Mouse (Mus musculus): ENCODE measurements around the gene Cd22. TPM values are rescaled to one million over a fixed set of nuclear protein-coding genes. Genes with fewer than 3 reads are reported as not detected.
"Not testable (repeated sequence)": the region's sequence is repeated elsewhere in the genome, so short reads cannot be mapped to it uniquely, and the experiment has no call there.

Cd22 gene
- polyA plus RNA-seq (2015; fragmentation: Nextera tagmentation; extraction: Ambion mirVana): 0.15 and 0.16 TPM in 2 replicates

DNA sequence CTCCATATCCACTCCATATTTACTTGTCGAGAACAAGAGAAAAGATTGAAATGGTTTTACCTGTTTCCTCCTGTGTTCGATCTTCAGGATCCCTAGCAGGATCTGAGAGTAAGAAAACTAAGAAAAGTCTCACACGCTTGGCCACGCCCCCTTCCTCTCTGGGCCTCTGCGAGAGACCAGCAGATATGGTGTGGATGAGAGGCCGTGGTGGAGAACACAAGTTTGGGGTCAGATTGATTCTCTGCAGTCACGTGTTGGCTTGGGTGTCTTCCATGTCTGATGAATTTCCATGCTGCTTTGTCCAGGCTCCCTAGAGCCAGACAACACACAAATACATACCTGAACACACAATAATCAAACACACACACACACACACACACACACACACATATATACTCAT lies at the start of gene Cd22:
Gene Cd22, minus strand, starts transcription at position 167 of the 400 bp plus-strand sequence.
- H3K27me3 ChIP-seq (ENCODE audit: control insufficient read depth, insufficient read depth, low read depth, low read length): no peaks in the 10 kb centered on the region
- no peak within 1 kb of the TSS for H3K4me3 ChIP-seq (ENCODE audit: low read length)
- no peak for ATAC-seq (ENCODE audit: low read depth)
- H3K9ac ChIP-seq (ENCODE audit: low read length): no peak within 1 kb of the TSS
- no peak within 1 kb of the TSS for H3K4me2 ChIP-seq (ENCODE audit: low read depth, low read length)
- H3K36me3 ChIP-seq (ENCODE audit: control insufficient read depth, insufficient read depth, low read length): no peaks in the 10 kb centered on the region
- no peak within 1 kb of the TSS for H3K27ac ChIP-seq (ENCODE audit: low read length)
- H3K9me3 ChIP-seq (ENCODE audit: control insufficient read depth, low read length): no peaks in the 10 kb centered on the region
- no peaks in the 10 kb centered on the region for H3K4me1 ChIP-seq (replicated peaks; ENCODE audit: control insufficient read depth, insufficient read depth, low read length)
- WGBS: 48% methylated on average over 7 of the region's 7 CpGs

DNA sequence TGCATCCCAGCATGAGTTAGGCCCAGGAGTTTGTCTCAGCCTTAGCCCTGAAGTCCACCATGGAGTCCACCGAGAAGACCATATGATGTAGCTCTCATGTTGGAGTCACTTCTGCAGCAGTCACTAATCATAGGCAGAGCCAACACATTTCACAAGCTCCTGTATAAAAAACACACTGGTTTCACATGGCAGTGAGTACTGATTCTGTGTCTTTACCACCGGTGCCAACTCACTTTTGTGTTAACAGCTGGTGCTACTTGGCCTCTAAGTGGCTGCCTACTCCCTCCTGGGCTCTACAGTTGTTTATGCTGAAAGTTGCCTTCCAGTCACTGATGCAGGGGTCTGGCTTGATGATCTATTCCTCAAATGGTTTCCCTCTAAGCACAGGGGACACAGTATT lies 44.4 kb upstream of the Cd22 start, which contains the start of gene Hamp2:
Gene Hamp2, minus strand, starts transcription at position 101 of the 400 bp plus-strand sequence.
- not testable (repeated sequence) for H3K4me1 ChIP-seq (replicated peaks; ENCODE audit: control insufficient read depth, insufficient read depth, low read length); H3K9me3 ChIP-seq (ENCODE audit: control insufficient read depth, low read length); H3K9ac ChIP-seq (ENCODE audit: low read length); H3K27me3 ChIP-seq (ENCODE audit: control insufficient read depth, insufficient read depth, low read depth, low read length); H3K36me3 ChIP-seq (ENCODE audit: control insufficient read depth, insufficient read depth, low read length); H3K27ac ChIP-seq (ENCODE audit: low read length); ATAC-seq (ENCODE audit: low read depth); H3K4me3 ChIP-seq (ENCODE audit: low read length); H3K4me2 ChIP-seq (ENCODE audit: low read depth, low read length)
- WGBS: 75% methylated on average over 2 of the region's 2 CpGs

DNA sequence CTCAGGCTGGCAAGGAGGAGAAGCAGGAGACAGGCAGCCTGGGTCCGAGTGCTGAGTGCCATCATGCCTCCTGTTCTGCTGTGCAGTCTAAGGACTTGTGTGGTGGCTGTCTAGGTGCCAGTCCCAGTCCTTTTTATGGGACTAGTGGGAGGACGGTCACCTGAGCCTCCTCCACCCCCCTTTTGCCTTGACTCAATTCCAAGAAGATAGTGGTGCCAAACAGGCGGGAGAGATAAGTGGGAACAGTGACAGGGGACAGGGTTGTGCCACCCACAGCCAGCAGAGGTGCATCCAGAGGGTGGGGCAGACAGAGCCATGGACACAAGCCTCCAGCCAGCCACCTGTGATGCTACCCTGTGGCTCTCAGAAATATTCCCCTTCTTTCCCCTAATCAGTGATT lies 43.9 kb upstream of the Cd22 start:
- H3K9ac ChIP-seq (ENCODE audit: low read length): no peak overlapping the region
- H3K4me2 ChIP-seq (ENCODE audit: low read depth, low read length): no peak overlapping the region
- no peaks in the 10 kb centered on the region for H3K4me1 ChIP-seq (replicated peaks; ENCODE audit: control insufficient read depth, insufficient read depth, low read length)
- ATAC-seq (ENCODE audit: low read depth): no peak
- no peak overlapping the region for H3K27ac ChIP-seq (ENCODE audit: low read length)
- no peaks in the 10 kb centered on the region for H3K9me3 ChIP-seq (ENCODE audit: control insufficient read depth, low read length)
- WGBS: 46% methylated on average over 3 of the region's 3 CpGs
- no peaks in the 10 kb centered on the region for H3K27me3 ChIP-seq (ENCODE audit: control insufficient read depth, insufficient read depth, low read depth, low read length)
- no peak overlapping the region for H3K4me3 ChIP-seq (ENCODE audit: low read length)
- H3K36me3 ChIP-seq (ENCODE audit: control insufficient read depth, insufficient read depth, low read length): no peaks in the 10 kb centered on the region

GRCm38 (mm10) chr7:30922490-30922889 lies 42.3 kb upstream of the Cd22 start:
- WGBS: 47% methylated on average over 3 of the region's 3 CpGs
- not testable (repeated sequence) for ATAC-seq (ENCODE audit: low read depth); H3K4me2 ChIP-seq (ENCODE audit: low read depth, low read length); H3K9me3 ChIP-seq (ENCODE audit: control insufficient read depth, low read length); H3K27ac ChIP-seq (ENCODE audit: low read length); H3K36me3 ChIP-seq (ENCODE audit: control insufficient read depth, insufficient read depth, low read length); H3K9ac ChIP-seq (ENCODE audit: low read length); H3K4me1 ChIP-seq (replicated peaks; ENCODE audit: control insufficient read depth, insufficient read depth, low read length); H3K4me3 ChIP-seq (ENCODE audit: low read length); H3K27me3 ChIP-seq (ENCODE audit: control insufficient read depth, insufficient read depth, low read depth, low read length)

- no peaks in the 10 kb centered on the region for H3K36me3 ChIP-seq (ENCODE audit: control insufficient read depth, insufficient read depth, low read length)
- H3K27me3 ChIP-seq (ENCODE audit: control insufficient read depth, insufficient read depth, low read depth, low read length): no peaks in the 10 kb centered on the region
- ATAC-seq (ENCODE audit: low read depth): no peak
- no peaks in the 10 kb centered on the region for H3K4me1 ChIP-seq (replicated peaks; ENCODE audit: control insufficient read depth, insufficient read depth, low read length)
- no peak overlapping the region for H3K4me3 ChIP-seq (ENCODE audit: low read length)
- no peaks in the 10 kb centered on the region for H3K9me3 ChIP-seq (ENCODE audit: control insufficient read depth, low read length)
- H3K4me2 ChIP-seq (ENCODE audit: low read depth, low read length): no peak overlapping the region
- 61% methylated on average over 3 of the region's 3 CpGs for WGBS
- H3K9ac ChIP-seq (ENCODE audit: low read length): no peak overlapping the region
- H3K27ac ChIP-seq (ENCODE audit: low read length): no peak overlapping the region
Measured at GRCm38 (mm10) chr7:30920217-30920616, 40.1 kb upstream of the Cd22 start.

- no peak overlapping the region for H3K4me3 ChIP-seq (ENCODE audit: low read length)
- no peak overlapping the region for H3K4me2 ChIP-seq (ENCODE audit: low read depth, low read length)
- no peaks in the 10 kb centered on the region for H3K9me3 ChIP-seq (ENCODE audit: control insufficient read depth, low read length)
- no peaks in the 10 kb centered on the region for H3K36me3 ChIP-seq (ENCODE audit: control insufficient read depth, insufficient read depth, low read length)
- H3K9ac ChIP-seq (ENCODE audit: low read length): no peak overlapping the region
- H3K27ac ChIP-seq (ENCODE audit: low read length): no peak overlapping the region
- no peak for ATAC-seq (ENCODE audit: low read depth)
- 49% methylated on average over 4 of the region's 4 CpGs for WGBS
- no peaks in the 10 kb centered on the region for H3K27me3 ChIP-seq (ENCODE audit: control insufficient read depth, insufficient read depth, low read depth, low read length)
- peaks cover 4% of the 10 kb centered on the region; the same call in 1 of the 2 replicates for H3K4me1 ChIP-seq (replicated peaks; ENCODE audit: control insufficient read depth, insufficient read depth, low read length)
Measured at GRCm38 (mm10) chr7:30917219-30917618, 37.1 kb upstream of the Cd22 start.

GRCm38 (mm10) chr7:30916713-30917112 lies 36.6 kb upstream of the Cd22 start:
- H3K36me3 ChIP-seq (ENCODE audit: control insufficient read depth, insufficient read depth, low read length): no peaks in the 10 kb centered on the region
- peaks cover 4% of the 10 kb centered on the region; the same call in 1 of the 2 replicates for H3K4me1 ChIP-seq (replicated peaks; ENCODE audit: control insufficient read depth, insufficient read depth, low read length)
- no peak overlapping the region for H3K27ac ChIP-seq (ENCODE audit: low read length)
- ATAC-seq (ENCODE audit: low read depth): no peak
- no peak overlapping the region for H3K4me2 ChIP-seq (ENCODE audit: low read depth, low read length)
- H3K9ac ChIP-seq (ENCODE audit: low read length): no peak overlapping the region
- 27% methylated on average over 6 of the region's 6 CpGs for WGBS
- no peaks in the 10 kb centered on the region for H3K27me3 ChIP-seq (ENCODE audit: control insufficient read depth, insufficient read depth, low read depth, low read length)
- H3K9me3 ChIP-seq (ENCODE audit: control insufficient read depth, low read length): no peaks in the 10 kb centered on the region
- no peak overlapping the region for H3K4me3 ChIP-seq (ENCODE audit: low read length)

DNA sequence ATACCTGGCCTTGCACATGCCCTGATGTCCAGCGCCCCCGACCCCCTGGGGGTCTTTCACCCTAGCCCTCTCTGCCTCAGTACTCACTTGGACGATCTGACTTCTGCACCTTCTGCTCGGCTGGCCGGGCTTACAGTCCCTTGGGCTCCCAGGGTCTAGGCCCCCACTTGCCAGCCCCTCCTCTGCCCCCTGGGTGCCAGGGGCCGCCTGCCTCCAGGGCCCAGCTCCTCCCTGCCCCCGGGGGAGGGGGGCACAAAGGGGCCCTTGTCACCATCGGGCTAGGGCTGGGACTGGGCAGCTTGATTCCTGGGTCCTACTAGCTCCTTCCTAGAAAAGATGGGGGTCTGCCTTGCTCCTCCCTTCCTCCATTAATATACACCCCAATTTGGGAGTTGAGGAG lies 34.6 kb upstream of the Cd22 start, which contains the start of gene Mag:
Gene Mag, minus strand, starts transcription at position 142 of the 400 bp plus-strand sequence.
- H3K27ac ChIP-seq (ENCODE audit: low read length): no peak within 1 kb of the TSS
- no peak within 1 kb of the TSS for H3K4me3 ChIP-seq (ENCODE audit: low read length)
- H3K4me2 ChIP-seq (ENCODE audit: low read depth, low read length): no peak within 1 kb of the TSS
- no peak within 1 kb of the TSS for H3K9ac ChIP-seq (ENCODE audit: low read length)
- ATAC-seq (ENCODE audit: low read depth): no peak; the same call in 1 of the 2 replicates
- no peaks in the 10 kb centered on the region for H3K36me3 ChIP-seq (ENCODE audit: control insufficient read depth, insufficient read depth, low read length)
- peaks cover 4% of the 10 kb centered on the region; the same call in 1 of the 2 replicates for H3K4me1 ChIP-seq (replicated peaks; ENCODE audit: control insufficient read depth, insufficient read depth, low read length)
- H3K9me3 ChIP-seq (ENCODE audit: control insufficient read depth, low read length): no peaks in the 10 kb centered on the region
- no peaks in the 10 kb centered on the region for H3K27me3 ChIP-seq (ENCODE audit: control insufficient read depth, insufficient read depth, low read depth, low read length)
- WGBS: 71% methylated on average over 8 of the region's 8 CpGs

DNA sequence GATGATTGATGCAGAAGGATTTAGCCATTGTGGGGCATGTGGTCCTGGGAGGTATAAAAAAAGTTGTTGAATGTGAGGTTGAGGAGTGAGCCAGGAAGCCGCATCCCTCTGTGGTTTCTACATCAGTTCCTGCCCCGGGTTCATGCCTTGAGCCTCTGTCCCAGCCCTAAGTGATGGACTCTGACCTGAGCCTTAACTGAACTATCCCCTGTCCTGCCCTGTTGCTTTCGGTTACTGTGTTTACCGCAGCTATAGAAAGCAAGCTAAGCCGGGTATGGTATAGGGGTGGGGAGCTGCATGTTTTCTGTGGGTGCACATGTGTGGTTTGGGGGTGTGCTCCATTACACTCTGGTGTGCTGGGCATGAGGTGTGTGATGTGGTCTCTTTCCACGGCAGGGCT lies 29.6 kb upstream of the Cd22 start:
- Histone ChIP-seq H3K36me3 (ENCODE audit: control insufficient read depth, insufficient read depth, low read length) (no peaks in the 10 kb centered on the region), H3K4me3 (ENCODE audit: low read length) (no peak overlapping the region), H3K27me3 (ENCODE audit: control insufficient read depth, insufficient read depth, low read depth, low read length) (peaks cover 3% of the 10 kb centered on the region; the same call in 1 of the 2 replicates), H3K27ac (ENCODE audit: low read length) (no peak overlapping the region), H3K4me2 (ENCODE audit: low read depth, low read length) (no peak overlapping the region), H3K9ac (ENCODE audit: low read length) (no peak overlapping the region), H3K9me3 (ENCODE audit: control insufficient read depth, low read length) (no peaks in the 10 kb centered on the region), H3K4me1 (replicated peaks; ENCODE audit: control insufficient read depth, insufficient read depth, low read length) (peaks cover 7% of the 10 kb centered on the region; the same call in 1 of the 2 replicates)
- 75% methylated on average over 6 of the region's 6 CpGs for WGBS
- ATAC-seq (ENCODE audit: low read depth): no peak

Measured in lung, embryonic 16.5 days (tissue).